Mouse (Mus musculus) mesoderm, embryonic 11.5 days (tissue): Measurements from ENCODE around the gene Mymk.

Experiments
- DNase-seq: peaks from one replicate; pipeline ENCODE4 v3.0.0-alpha.2; 2012; ENCODE audit warnings: low read depth, low spot score

The Mymk gene

DNA sequence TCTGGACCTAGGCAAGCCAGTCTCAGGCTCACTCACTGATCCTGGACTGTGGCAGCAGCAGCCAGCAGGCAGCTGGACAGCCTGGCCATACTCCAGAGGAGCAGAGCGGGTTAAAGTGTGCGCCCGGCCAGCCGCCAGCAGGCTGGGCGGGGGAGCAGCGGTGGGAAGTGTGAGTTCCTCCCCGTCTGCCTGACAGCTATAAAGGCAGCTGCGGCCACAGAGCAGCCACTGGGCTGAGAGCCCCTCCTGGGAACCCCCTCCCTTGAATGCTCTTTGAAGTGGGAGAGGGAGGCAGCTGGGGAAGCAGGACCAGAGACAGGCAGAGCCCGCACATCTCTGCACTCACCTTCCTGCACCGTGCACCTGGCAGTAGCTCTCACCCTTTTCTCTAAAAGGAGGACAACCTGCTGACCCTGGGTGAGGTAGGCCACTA is 7.2 kb upstream of the Mymk start, which contains the start of gene Adamtsl2:
Gene Adamtsl2, plus strand, starts transcription at position 228 of the 433 bp plus-strand sequence.
- peak; percentile 75 for DNase-seq

- DNase-seq, result no peak
Observed at GRCm38 (mm10) chr2:27078312-27078711, 6.3 kb upstream of the Mymk start.

- peak; percentile 34 for DNase-seq
Observed at GRCm38 (mm10) chr2:27077655-27078244, 5.8 kb upstream of the Mymk start.

- DNase-seq, result peak; percentile 66
Observed at GRCm38 (mm10) chr2:27075485-27075884, 3.5 kb upstream of the Mymk start.

DNA sequence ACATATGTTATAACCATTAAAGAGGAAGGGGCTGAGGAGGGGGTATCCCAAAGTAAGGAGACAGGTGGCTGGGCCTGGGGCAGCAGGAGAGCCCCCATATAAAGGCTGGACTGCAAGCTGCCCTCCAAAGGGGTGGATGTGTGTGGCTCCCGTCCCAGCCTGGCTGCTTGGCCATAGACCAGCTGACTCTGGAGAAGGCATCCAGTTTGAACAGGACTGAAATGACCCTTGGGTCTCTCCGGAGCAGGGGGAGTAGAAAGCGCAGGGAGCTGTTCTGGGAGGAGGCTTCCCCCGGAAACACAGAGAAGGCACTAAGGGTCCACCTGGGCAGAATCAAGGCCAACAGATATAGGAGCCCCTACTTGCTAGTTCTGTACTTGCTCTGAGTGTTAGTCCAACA is 2.8 kb upstream of the Mymk start:
- DNase-seq, result no peak

- no peak for DNase-seq
Observed at GRCm38 (mm10) chr2:27073407-27073806, 1.4 kb upstream of the Mymk start.

GRCm38 (mm10) chr2:27071137-27071536 is 842 bp downstream of the Mymk start:
- DNase-seq, result no peak

GRCm38 (mm10) chr2:27070247-27070813 is 1.6 kb downstream of the Mymk start:
- DNase-seq, result no peak

GRCm38 (mm10) chr2:27069646-27070045 is 2.3 kb downstream of the Mymk start:
- peak; percentile 43 for DNase-seq

DNA sequence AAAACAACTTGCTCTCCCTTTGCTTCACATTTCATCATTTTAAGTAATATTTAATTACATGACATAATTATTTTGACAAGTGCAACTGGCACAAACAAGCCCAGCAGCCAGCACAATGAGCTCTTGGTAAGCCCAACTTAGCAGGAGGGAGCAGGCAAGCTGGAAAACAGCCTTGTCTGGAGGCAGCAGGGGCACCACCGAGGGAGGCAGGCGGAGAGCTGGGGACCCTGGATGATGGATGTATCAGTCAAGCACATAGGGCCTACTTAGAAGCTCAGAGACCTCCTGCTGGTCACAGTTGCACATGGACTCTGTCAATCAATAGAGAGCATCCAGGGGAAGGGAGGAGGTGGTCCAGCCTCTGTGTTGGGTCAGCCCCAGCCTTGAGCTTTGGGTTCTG is 4.0 kb downstream of the Mymk start:
- DNase-seq, result no peak

DNA sequence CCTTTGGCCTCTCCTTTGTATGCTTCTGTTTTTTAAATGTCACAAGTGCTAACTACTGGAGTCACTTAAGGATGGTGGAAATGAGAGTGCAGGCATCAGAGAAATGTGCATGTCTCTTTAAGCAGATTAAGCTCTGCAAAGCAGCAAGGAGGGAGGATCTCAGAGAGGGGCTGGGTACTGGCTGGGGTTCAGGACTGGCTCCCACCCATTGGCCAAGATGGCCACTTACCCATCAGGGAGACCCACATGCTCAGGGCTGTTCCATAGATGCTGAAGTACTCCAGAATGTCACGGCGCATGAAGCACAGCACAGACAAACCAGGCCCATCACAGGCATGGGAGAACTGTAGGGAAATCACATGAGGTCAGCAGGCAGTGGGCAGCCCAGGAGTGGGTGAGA is 4.9 kb downstream of the Mymk start:
- DNase-seq, result no peak

DNA sequence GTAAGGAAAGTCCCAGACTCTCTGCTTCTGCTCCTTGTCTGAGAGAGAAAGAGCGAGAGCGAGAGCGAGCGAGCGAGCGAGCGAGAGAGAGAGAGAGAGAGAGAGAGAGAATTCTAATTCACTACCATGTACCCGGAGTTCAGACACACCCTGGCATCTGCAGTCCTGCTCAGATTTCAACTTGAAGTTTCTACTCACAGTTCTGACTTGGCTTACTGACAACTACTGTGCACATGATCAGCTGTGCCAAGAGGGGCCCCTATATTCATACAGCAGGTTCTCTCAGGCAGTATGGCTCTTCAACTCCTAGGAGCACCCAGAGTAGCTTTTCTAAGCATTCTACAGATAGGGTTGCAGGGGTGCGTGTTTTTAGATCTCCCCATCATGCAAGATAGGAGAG is 12.8 kb downstream of the Mymk start:
- DNase-seq, result no peak

DNA sequence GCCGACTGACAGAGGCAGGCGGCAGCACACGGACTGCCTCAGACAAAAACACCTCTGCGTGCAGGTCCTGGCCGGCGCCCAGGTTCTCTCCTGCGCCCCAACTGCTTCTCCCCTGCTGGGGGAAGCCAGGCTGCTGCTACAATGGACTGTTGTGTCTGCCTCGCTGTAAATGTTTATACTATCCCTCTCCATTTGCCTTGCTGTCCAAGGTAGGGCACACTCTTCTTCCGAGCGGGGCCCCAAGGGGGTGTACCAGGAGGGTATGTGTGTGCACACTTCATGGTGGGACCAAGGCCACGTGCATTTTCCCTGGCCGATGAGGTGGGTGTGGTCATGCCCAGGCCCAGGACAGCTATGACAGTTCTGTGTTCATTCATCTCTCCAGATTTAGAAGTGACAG is 13.2 kb downstream of the Mymk start:
- no peak for DNase-seq

GRCm38 (mm10) chr2:27058251-27058650 is 13.7 kb downstream of the Mymk start:
- no peak for DNase-seq

DNA sequence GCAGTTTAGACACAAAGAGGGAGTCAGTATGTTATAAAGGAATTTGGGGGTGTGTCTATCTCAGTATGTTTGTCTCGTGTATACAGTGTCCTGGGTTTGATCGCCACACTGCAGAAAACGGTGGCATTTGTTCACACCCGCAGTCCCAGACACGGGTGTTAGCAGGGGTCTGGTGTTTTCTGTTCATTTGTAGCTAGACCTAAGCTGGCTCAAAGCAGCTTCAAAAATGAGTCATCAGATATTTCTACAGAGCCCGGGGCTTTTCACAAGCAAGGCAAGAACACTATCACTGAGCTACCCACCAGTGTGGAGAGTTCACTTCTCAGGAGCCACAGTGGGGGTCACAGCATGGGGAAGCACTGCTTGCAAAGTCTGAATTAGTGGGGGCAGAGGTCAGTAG is 22.6 kb downstream of the Mymk start:
- no peak for DNase-seq

GRCm38 (mm10) chr2:27045979-27046770 is 25.8 kb downstream of the Mymk start:
- DNase-seq, result no peak

DNA sequence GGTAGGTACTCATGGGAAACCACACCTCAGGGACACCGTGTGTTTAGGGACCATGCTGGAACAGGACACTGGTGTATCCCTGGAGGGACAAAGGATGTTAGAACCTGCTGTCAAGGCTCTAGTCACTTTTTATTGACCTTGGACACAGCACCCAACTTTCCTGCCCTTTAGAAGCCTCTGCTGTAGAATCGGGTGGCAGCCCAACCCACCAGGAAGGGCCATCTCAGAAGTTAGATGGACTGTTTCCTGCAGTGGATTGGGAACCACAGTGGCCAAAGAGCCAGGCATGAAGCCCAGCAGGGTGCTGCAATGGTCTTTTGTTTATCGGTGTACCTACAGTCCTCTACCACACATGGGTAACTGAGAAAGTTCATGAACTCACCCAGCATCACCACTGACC is 27.3 kb downstream of the Mymk start:
- no peak for DNase-seq

- no peak for DNase-seq
Observed at GRCm38 (mm10) chr2:27044166-27044565, 27.8 kb downstream of the Mymk start.

- peak; percentile 86 for DNase-seq
Observed at GRCm38 (mm10) chr2:27043461-27043860, 28.5 kb downstream of the Mymk start.

GRCm38 (mm10) chr2:27042131-27042844 is 29.7 kb downstream of the Mymk start:
- DNase-seq, result no peak

DNA sequence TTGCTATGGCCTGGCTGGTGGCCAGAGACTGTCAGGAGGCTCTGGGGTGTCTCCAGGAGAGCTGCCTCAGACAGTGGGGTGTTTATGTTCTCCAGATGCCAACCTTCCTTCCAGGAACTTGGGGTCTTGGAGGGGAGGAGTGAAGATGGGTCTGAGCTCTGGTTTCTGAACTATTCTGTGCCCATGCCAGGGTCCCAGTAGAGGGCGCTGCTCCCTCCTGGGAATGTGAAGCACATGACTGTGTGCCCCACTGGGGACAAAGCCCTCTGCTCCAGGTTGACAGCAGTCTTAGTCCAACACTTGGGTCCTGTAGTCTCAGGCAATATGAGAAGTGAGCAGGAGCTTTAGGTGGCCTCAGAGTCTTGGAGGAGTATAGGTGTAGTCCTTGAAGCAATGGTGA is 32.7 kb downstream of the Mymk start:
- DNase-seq, result peak; percentile 36

- peak; percentile 88 for DNase-seq
Observed at GRCm38 (mm10) chr2:27038596-27038995, 33.4 kb downstream of the Mymk start.
